ENCODE assay signal across 15 mouse cellular contexts in genomic region chr19:10784061-10784460, GRCm38 (mm10). TPM values are rescaled to one million over a fixed set of nuclear protein-coding genes. Genes with fewer than 3 reads are reported as not detected.
A peak's percentile ranks its signal among the peaks of the same experiment; 100 is the strongest.
DNase-seq lines count a peak whose midpoint lies in the region; ATAC-seq and TF ChIP-seq lines count a peak whose summit lies in the region.
"Had no signal": no experiment of that assay in that cellular context is flagged by ENCODE, and none has a peak within 500 bp of the region (broad histone marks: within the 10 kb centered on the region; RNA-seq: fewer than 3 reads in every experiment).

No protein-coding gene starts in this region.

- H3K4me3 ChIP-seq in hindbrain, embryonic 16.5 days (ENCODE audit: low read length): no peak overlapping the region
- no peak overlapping the region for H3K4me3 ChIP-seq in hindbrain, embryonic 10.5 days
- H3K4me3 ChIP-seq in thymus, adult 2 months (ENCODE audit: control insufficient read depth, insufficient read depth, low read length): no peak overlapping the region
- H3K4me3 ChIP-seq: heart, embryonic 13.5 days; limb, embryonic 10.5 days; liver, embryonic 13.5 days had no signal

- H3K4me1 ChIP-seq in hindbrain, embryonic 16.5 days (ENCODE audit: control insufficient read depth, insufficient read depth, low read depth, low read length): no peaks in the 10 kb centered on the region
- peaks cover 23% of the 10 kb centered on the region for H3K4me1 ChIP-seq in hindbrain, embryonic 10.5 days (replicated peaks)
- peaks cover 81% of the 10 kb centered on the region for H3K4me1 ChIP-seq in thymus, adult 2 months (replicated peaks; ENCODE audit: control insufficient read depth, insufficient read depth, low read length)
- H3K4me1 ChIP-seq: liver, embryonic 13.5 days had no signal

- H3K4me2 ChIP-seq in hindbrain, embryonic 16.5 days (ENCODE audit: low read length): no peak overlapping the region
- H3K4me2 ChIP-seq: heart, embryonic 13.5 days; liver, embryonic 13.5 days had no signal

- no peaks in the 10 kb centered on the region for H3K9me3 ChIP-seq in hindbrain, embryonic 16.5 days (ENCODE audit: control insufficient read depth, low read length)
- H3K9me3 ChIP-seq in hindbrain, embryonic 10.5 days: no peaks in the 10 kb centered on the region
- H3K9me3 ChIP-seq: heart, embryonic 13.5 days; limb, embryonic 10.5 days; liver, embryonic 13.5 days had no signal

- no peaks in the 10 kb centered on the region for H3K27me3 ChIP-seq in hindbrain, embryonic 16.5 days (replicated peaks; ENCODE audit: control insufficient read depth, insufficient read depth, low read length)
- no peaks in the 10 kb centered on the region for H3K27me3 ChIP-seq in hindbrain, embryonic 10.5 days (ENCODE audit: insufficient read depth, poor library complexity, severe bottlenecking)
- H3K27me3 ChIP-seq in thymus, adult 2 months (ENCODE audit: control insufficient read depth, insufficient read depth, low read length): no peaks in the 10 kb centered on the region
- H3K27me3 ChIP-seq: heart, embryonic 13.5 days; Patski had no signal

- H3K36me3 ChIP-seq in hindbrain, embryonic 16.5 days (ENCODE audit: control insufficient read depth, insufficient read depth, low read length): no peaks in the 10 kb centered on the region
- H3K36me3 ChIP-seq in hindbrain, embryonic 10.5 days: no peaks in the 10 kb centered on the region
- peaks cover 4% of the 10 kb centered on the region; the same call in 1 of the 2 replicates for H3K36me3 ChIP-seq in thymus, adult 2 months (ENCODE audit: control insufficient read depth, insufficient read depth, low read length)
- H3K36me3 ChIP-seq: heart, embryonic 13.5 days; limb, embryonic 10.5 days; liver, embryonic 13.5 days had no signal

- no peak overlapping the region for H3K27ac ChIP-seq in hindbrain, embryonic 16.5 days (ENCODE audit: low read depth, low read length)
- no peak overlapping the region for H3K27ac ChIP-seq in hindbrain, embryonic 10.5 days
- peak overlapping the region; percentile 90 for H3K27ac ChIP-seq in thymus, adult 2 months (ENCODE audit: control insufficient read depth, insufficient read depth, low read length)
- H3K27ac ChIP-seq: heart, embryonic 13.5 days; limb, embryonic 10.5 days; liver, embryonic 13.5 days had no signal

- 22% methylated on average over 3 of the region's 3 CpGs for WGBS in hindbrain, embryonic 16.5 days
- 25% methylated on average over 3 of the region's 3 CpGs for WGBS in hindbrain, embryonic 10.5 days
- WGBS in thymus, adult 2 months: 28% methylated on average over 3 of the region's 3 CpGs

- TF ChIP-seq CTCF in thymus, adult 2 months (IDR thresholded peaks at IDR 0.05; ENCODE audit: borderline replicate concordance, control insufficient read depth, extremely low read depth, insufficient read depth, low read length, poor library complexity): no peak

- no peak for DNase-seq in hindbrain, embryonic 10.5 days (ENCODE audit: low spot score)
- DNase-seq in CD4-positive, CD25-positive, alpha-beta regulatory T cell, adult 2 months (ENCODE audit: low read depth, low spot score): peak; percentile 55
- peak; percentile 12 for DNase-seq in ZHBTc4 (ENCODE audit: low read depth, low spot score)
- no peak for DNase-seq in thymus, adult 2 months
- no peak for DNase-seq in adrenal gland, adult 18-20 months (ENCODE audit: low spot score in 2 of 2)
- DNase-seq in heart, adult 11 months: no peak
- DNase-seq: gastrocnemius, postnatal 10 days; liver, embryonic 13.5 days; lung, postnatal 10 days had no signal

- TF ChIP-seq POLR2A in thymus, adult 2 months (IDR thresholded peaks at IDR 0.05; ENCODE audit: control insufficient read depth, extremely low read depth, insufficient read depth, low read length, poor library complexity): no peak

- peak; percentile 62 for ATAC-seq in hindbrain, embryonic 16.5 days
- ATAC-seq: inflammation-experienced regulatory T-cells, adult 6 months; Patski had no signal

- no peak overlapping the region for H3K9ac ChIP-seq in hindbrain, embryonic 16.5 days (ENCODE audit: low read depth, low read length)
- H3K9ac ChIP-seq: heart, embryonic 13.5 days; liver, embryonic 13.5 days had no signal

RNA-seq across cellular contexts. Expression of gene Cd5, which starts 45.3 kb away (rescaled TPM):
- polyA plus RNA-seq in hindbrain, embryonic 16.5 days (2015; fragmentation: Nextera tagmentation; extraction: Ambion mirVana): 0.09 and 0.28 TPM in 2 replicates
- polyA plus RNA-seq in hindbrain, embryonic 10.5 days (2016; fragmentation: Nextera tagmentation; extraction: Ambion mirVana): 0.14 and 0.18 TPM in 2 replicates
- polyA plus RNA-seq in thymus, adult 2 months (2012; rRNA removed): 250 and 282 TPM in 2 replicates
- total RNA-seq in adrenal gland, adult 18-20 months (2021): under 1 TPM in 1 of 2 experiments, not detected in 1; 0.38 TPM
- polyA plus RNA-seq: liver, embryonic 13.5 days; Patski had no signal

RNA-seq across cellular contexts. Expression of gene Cd6, which starts 45.8 kb away (rescaled TPM):
- polyA plus RNA-seq in hindbrain, embryonic 16.5 days (2015; fragmentation: Nextera tagmentation; extraction: Ambion mirVana): not detected in 2 replicates
- not detected in 2 replicates for polyA plus RNA-seq in hindbrain, embryonic 10.5 days (2016; fragmentation: Nextera tagmentation; extraction: Ambion mirVana)
- polyA plus RNA-seq in thymus, adult 2 months (2012; rRNA removed): 317 and 321 TPM in 2 replicates
- under 1 TPM in 1 of 2 experiments, not detected in 1; 0.32 TPM for total RNA-seq in adrenal gland, adult 18-20 months (2021)
- polyA plus RNA-seq: kidney, embryonic 16.5 days; limb, embryonic 10.5 days had no signal

RNA-seq across cellular contexts. Expression of gene Slc15a3, which starts 55.5 kb away (rescaled TPM):
- 0.20 and 0.33 TPM in 2 replicates for polyA plus RNA-seq in hindbrain, embryonic 16.5 days (2015; fragmentation: Nextera tagmentation; extraction: Ambion mirVana)
- polyA plus RNA-seq in hindbrain, embryonic 10.5 days (2016; fragmentation: Nextera tagmentation; extraction: Ambion mirVana): 0.50 and 0.93 TPM in 2 replicates
- 26.1 and 29.7 TPM in 2 replicates for polyA plus RNA-seq in thymus, adult 2 months (2012; rRNA removed)
- total RNA-seq in adrenal gland, adult 18-20 months (2021): 1 to 10 TPM; 3.1 to 6.5 TPM

Comparison
In these comparisons a context has a peak if more than half of its experiments do, and no peak if none do; other contexts are left out.
1. DNase-seq: peak in CD4-positive, CD25-positive, alpha-beta regulatory T cell, adult 2 months (single experiment) and ZHBTc4 (single experiment); none in hindbrain, embryonic 10.5 days (single experiment), thymus, adult 2 months (single experiment), adrenal gland, adult 18-20 months (0 of 2) and heart, adult 11 months (single experiment).
2. RNA of gene Cd5, which starts 45.3 kb away (polyA plus RNA-seq): 250 to 282 TPM in thymus, adult 2 months; 0.09 to 0.28 TPM in hindbrain, embryonic 16.5 days and 0.14 to 0.18 TPM in hindbrain, embryonic 10.5 days; every median in the first group is over 100 times any median in the second.
3. RNA of gene Cd6, which starts 45.8 kb away (polyA plus RNA-seq): 317 to 321 TPM in thymus, adult 2 months; not detected in hindbrain, embryonic 10.5 days and not detected in hindbrain, embryonic 16.5 days; every median in the first group is over 100 times any median in the second.
4. RNA of gene Slc15a3, which starts 55.5 kb away (polyA plus RNA-seq): 26.1 to 29.7 TPM in thymus, adult 2 months; 0.50 to 0.93 TPM in hindbrain, embryonic 10.5 days and 0.20 to 0.33 TPM in hindbrain, embryonic 16.5 days; every median in the first group is over 10 times any median in the second.